Mouse (Mus musculus) forelimb bud, embryonic 11.5 days (tissue): ENCODE data around the gene Mcf2l.
A peak's percentile ranks its signal among the peaks of the same experiment; 100 is the strongest.

Experiments used
- DNase-seq: peaks from one replicate; pipeline ENCODE4 v3.0.0-alpha.2; 2012; ENCODE audit warnings: low read depth, low spot score

Mcf2l gene

DNA sequence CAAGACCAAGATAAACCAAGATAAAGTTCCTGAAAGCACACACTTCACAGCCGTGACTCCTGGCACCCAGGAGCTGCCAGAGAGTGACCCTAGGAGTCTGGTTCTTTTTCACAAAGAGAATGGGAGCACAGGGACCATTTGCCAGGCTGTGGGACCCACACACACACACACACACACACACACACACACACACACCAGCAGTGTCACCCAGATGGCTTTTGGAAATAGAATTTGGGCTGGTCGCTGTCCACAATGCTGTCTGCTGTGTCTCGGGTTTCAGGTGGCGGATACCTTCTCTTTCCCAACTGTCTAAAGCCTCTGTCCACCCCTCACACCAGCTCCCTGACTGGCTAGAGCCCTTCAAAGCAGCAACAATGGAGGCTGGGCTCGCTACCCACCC, 120.9 kb downstream of the Mcf2l start:
- no peak for DNase-seq

GRCm38 (mm10) chr8:12995481-12995880, 121.9 kb downstream of the Mcf2l start:
- no peak for DNase-seq

DNA sequence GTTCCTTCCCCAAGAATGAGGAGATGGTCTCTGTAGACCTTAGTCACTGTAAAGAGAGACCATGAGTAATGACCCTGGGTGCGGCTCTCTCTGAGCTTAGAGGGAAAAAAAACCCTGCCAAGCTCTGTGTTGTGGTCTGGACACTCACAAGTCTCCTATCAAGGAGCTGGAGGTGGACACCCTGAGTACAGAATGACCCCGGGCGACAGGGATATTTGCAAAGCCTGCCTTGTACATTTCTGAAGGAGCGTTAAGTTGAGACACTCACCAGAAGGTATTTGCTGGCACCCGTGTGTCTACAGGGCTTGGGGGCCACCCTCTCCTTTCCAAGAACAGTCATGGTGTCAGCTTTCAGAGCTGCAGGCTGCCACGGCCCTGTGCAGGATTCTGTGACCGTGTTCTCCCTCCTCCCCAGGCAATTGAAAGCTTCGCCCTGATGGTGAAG, 123.2 kb downstream of the Mcf2l start:
- DNase-seq: peak; percentile 13

DNA sequence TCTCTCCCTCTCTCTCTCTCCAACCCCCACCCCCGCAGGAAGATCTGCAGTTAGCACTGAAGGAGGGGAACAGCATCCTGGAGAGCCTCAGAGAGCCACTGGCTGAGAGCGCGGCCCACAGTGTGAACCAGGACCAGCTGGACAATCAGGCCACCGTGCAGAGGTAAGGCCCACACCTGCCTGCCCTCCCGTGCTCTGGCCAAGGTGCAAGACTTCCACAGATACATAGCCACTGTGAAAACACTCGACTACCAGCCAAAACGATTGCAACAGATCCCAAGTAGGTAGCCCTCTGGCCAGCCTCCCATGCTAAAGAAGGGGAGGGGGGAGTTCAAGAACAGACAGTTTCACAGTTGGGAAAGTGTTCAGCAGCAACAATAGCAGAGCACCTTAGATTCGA, 124.7 kb downstream of the Mcf2l start:
- no peak for DNase-seq

- no peak for DNase-seq
Measured at GRCm38 (mm10) chr8:12999793-13000192, 126.2 kb downstream of the Mcf2l start.

GRCm38 (mm10) chr8:13007458-13007857, 133.9 kb downstream of the Mcf2l start:
- no peak for DNase-seq

GRCm38 (mm10) chr8:13010313-13010712, 136.7 kb downstream of the Mcf2l start:
- DNase-seq: no peak

GRCm38 (mm10) chr8:13019560-13019959, 146.0 kb downstream of the Mcf2l start:
- DNase-seq: no peak

DNA sequence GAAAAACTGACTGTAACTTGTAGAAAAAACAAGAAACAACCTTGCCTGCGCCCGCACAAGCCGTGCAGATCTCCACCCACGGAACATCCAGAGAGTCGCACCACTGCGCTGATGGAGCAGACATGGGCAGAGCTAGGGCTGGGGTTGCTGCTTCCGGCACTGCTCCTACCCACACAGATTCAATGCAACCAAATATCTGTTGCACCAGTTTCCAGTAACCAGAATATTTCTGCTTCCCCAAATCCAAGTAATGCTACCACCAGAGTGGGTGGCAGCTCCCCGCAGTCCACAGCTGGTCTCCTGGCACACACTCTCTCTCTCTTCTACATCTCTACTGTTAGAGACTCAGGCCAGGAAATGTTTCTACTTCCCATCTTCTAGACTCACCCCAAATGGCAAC, 148.2 kb downstream of the Mcf2l start:
- DNase-seq: no peak

GRCm38 (mm10) chr8:13025487-13026224, 152.1 kb downstream of the Mcf2l start, which contains the start of gene F7:
Gene F7 (plus strand): TSS chr8:13026034.
- DNase-seq: no peak

DNA sequence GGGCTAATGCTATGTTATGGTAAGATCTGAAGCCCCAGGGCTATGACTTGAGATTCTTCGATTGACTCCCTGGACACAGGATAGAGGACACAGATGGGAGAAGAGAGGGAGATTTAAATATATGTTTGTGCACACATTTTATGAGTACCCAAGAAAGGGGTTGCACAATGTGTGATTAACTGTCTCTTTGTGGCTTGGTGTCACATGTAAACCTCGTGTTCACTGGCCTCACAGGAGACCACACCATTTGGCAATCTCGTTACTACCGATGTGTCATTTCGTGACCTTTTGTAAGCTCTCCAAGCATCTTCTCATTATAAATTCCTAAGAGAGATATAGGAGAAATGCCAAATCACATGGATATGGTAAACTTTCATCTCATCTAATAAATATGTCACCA, 154.0 kb downstream of the Mcf2l start:
- no peak for DNase-seq

GRCm38 (mm10) chr8:13028482-13028881, 154.9 kb downstream of the Mcf2l start:
- DNase-seq: no peak

GRCm38 (mm10) chr8:13036346-13036812, 162.8 kb downstream of the Mcf2l start:
- DNase-seq: no peak

- DNase-seq: no peak
Measured at GRCm38 (mm10) chr8:13037015-13037414, 163.4 kb downstream of the Mcf2l start, which contains the start of gene F10. Gene F10 (plus strand): TSS chr8:13037308.

GRCm38 (mm10) chr8:13037569-13037968, 164.0 kb downstream of the Mcf2l start:
- no peak for DNase-seq

- no peak for DNase-seq
Measured at GRCm38 (mm10) chr8:13039054-13039453, 165.4 kb downstream of the Mcf2l start.

- no peak for DNase-seq
Measured at GRCm38 (mm10) chr8:13041459-13041858, 167.9 kb downstream of the Mcf2l start.

DNA sequence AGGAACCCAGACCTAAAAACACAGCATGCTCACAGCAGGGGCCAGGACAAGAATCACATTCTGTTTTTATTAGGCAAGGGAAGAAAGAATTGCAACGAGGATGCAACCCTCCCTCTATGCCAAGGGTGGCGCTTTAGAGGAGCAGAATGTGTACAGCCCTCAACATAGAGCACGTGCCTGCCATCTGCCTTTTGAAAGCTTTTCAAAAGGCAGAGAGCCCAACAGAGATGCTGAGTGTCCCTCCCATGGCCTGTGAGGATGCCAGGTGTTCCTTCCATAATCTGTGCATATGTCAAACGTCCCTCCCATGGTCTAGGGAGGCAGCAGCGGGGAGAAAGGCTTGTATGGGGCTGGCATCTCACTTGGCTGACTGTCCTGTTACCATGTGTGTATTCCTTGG, 174.0 kb downstream of the Mcf2l start:
- no peak for DNase-seq

DNA sequence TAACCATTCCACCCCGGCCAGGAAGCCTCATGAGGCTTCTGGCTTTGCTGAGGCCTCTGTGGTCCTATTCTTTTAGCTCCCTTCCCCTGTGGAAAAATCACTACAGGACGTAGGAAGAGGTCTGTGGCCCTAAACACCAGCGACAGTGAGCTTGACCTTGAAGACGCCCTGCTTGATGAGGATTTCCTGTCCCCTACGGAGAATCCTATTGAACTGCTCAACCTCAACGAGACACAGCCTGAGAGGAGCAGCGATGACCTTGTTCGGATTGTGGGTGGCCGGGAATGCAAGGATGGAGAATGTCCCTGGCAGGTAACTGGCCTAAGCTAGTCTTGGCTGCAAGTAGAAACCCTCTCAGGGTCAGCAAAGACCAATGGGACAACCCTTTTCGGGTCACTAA, 176.9 kb downstream of the Mcf2l start:
- no peak for DNase-seq

GRCm38 (mm10) chr8:13057351-13057750, 183.7 kb downstream of the Mcf2l start:
- DNase-seq: no peak

DNA sequence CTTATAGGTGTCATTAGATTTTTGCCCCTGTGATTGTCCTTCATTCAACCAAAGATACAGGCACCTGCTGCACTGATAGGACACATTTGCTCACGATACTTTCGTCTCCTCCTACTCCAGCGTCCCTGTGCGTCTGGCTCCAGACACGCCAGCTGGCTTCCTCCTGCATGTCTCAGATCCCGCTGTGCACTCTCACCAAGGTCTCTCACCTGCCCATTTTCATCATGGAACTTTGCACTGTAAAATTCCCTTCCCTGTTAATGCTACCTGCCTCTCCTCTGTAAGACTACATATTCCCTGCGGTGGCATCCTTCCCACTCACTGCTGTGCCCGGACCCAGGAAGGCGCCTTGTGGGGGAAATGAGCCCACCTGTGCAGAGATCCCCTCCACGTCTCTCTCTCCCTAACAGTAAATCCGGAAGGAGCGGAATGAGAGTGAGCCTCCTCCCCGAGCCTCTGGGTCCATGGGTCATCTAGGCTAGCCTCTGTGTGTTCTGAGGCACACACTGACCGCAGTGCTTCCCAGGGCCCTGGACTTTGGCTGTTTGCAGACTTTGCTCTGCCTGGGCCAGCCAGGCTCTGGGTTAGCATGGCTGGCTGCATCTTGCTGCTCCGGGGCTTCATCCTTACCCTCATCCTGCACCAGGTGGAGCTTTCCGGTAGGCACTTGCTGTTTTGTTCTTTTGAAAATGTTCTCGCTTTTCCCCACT, 187.0 kb downstream of the Mcf2l start, which contains the start of gene Proz:
Gene Proz, plus strand, starts transcription at position 474 of the 710 bp plus-strand sequence.
- DNase-seq: no peak

DNA sequence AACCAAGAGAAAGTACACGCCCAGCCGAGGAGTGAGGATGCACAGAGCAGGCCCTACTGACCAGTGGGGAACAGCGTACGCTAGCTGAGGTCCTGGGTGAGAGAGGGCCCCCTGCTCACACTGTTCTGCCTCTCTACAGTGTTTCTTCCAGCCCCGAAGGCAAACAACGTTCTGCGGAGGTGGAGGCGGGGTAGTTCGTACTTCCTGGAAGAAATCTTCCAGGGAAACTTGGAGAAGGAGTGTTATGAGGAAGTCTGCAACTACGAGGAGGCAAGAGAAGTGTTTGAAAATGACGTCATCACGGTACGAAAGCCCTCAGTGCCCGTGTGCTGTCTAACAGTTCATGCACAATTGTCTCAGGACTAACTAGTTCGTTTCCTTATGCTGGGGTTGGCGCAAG, 189.5 kb downstream of the Mcf2l start:
- no peak for DNase-seq
